ENCODE assay signal across 20 mouse cellular contexts in genomic region chr12:34658568-34658967, GRCm38 (mm10).
DNase-seq lines count a peak whose midpoint lies in the region; ATAC-seq lines count a peak whose summit lies in the region.
"Had no signal": no experiment of that assay in that cellular context is flagged by ENCODE, and none has a peak within 500 bp of the region (broad histone marks: within the 10 kb centered on the region; RNA-seq: fewer than 3 reads in every experiment).

No protein-coding gene starts in this region.

- H3K9ac ChIP-seq in forebrain, embryonic 11.5 days (ENCODE audit: low read length): no peak overlapping the region
- H3K9ac ChIP-seq in forebrain, embryonic 12.5 days: no peak overlapping the region
- H3K9ac ChIP-seq in hindbrain, embryonic 15.5 days: no peak overlapping the region
- no peak overlapping the region for H3K9ac ChIP-seq in hindbrain, embryonic 16.5 days (ENCODE audit: low read depth, low read length)
- no peak overlapping the region for H3K9ac ChIP-seq in midbrain, embryonic 16.5 days (ENCODE audit: low read depth, low read length)
- no peak overlapping the region for H3K9ac ChIP-seq in midbrain, embryonic 11.5 days (ENCODE audit: low read length)
- H3K9ac ChIP-seq in forebrain, embryonic 16.5 days (replicated peaks; ENCODE audit: low read depth, low read length): no peak overlapping the region
- H3K9ac ChIP-seq: heart, embryonic 12.5 days; limb, embryonic 15.5 days; liver, embryonic 13.5 days had no signal

- no peaks in the 10 kb centered on the region for H3K36me3 ChIP-seq in forebrain, embryonic 11.5 days (ENCODE audit: control insufficient read depth, insufficient read depth, low read length)
- no peaks in the 10 kb centered on the region for H3K36me3 ChIP-seq in forebrain, embryonic 12.5 days (replicated peaks)
- no peaks in the 10 kb centered on the region for H3K36me3 ChIP-seq in hindbrain, embryonic 15.5 days
- H3K36me3 ChIP-seq in hindbrain, embryonic 16.5 days (ENCODE audit: control insufficient read depth, insufficient read depth, low read length): no peaks in the 10 kb centered on the region
- no peaks in the 10 kb centered on the region for H3K36me3 ChIP-seq in midbrain, embryonic 16.5 days (ENCODE audit: control insufficient read depth, insufficient read depth, low read length)
- no peaks in the 10 kb centered on the region for H3K36me3 ChIP-seq in midbrain, embryonic 11.5 days (ENCODE audit: control insufficient read depth, insufficient read depth, low read length)
- no peaks in the 10 kb centered on the region for H3K36me3 ChIP-seq in forebrain, embryonic 16.5 days (ENCODE audit: control insufficient read depth, insufficient read depth)
- H3K36me3 ChIP-seq: heart, embryonic 12.5 days; limb, embryonic 15.5 days; liver, embryonic 13.5 days had no signal

- peak; percentile 7; the same call in 1 of the 2 replicates for ATAC-seq in forebrain, embryonic 11.5 days (replicated peaks; ENCODE audit: low FRiP score)
- ATAC-seq in forebrain, embryonic 12.5 days (ENCODE audit: low FRiP score): no peak
- peak; percentile 19; the same call in 1 of the 2 replicates for ATAC-seq in hindbrain, embryonic 15.5 days (ENCODE audit: low FRiP score, low read depth)
- no peak for ATAC-seq in hindbrain, embryonic 16.5 days
- ATAC-seq in midbrain, embryonic 16.5 days: peak; percentile 46; the same call in 1 of the 2 replicates
- ATAC-seq in midbrain, embryonic 11.5 days (ENCODE audit: low FRiP score): no peak
- ATAC-seq in forebrain, embryonic 16.5 days: peak; percentile 73
- ATAC-seq: activated CD4-positive, CD25-positive, alpha-beta regulatory T cell, adult 4 months; lung, postnatal 0 days had no signal

- no peak for DNase-seq in forebrain, embryonic 11.5 days (ENCODE audit: low spot score)
- no peak for DNase-seq in midbrain, embryonic 11.5 days (ENCODE audit: low spot score, missing footprints)
- DNase-seq in cerebellum, adult 8-10 months: no peak
- DNase-seq: adrenal gland, adult 8-10 months; liver, embryonic 13.5 days; lung, adult 18-20 months; thymus, adult 2 months; thymus, postnatal 36 days had no signal

- H3K27me3 ChIP-seq in forebrain, embryonic 11.5 days (ENCODE audit: control insufficient read depth, insufficient read depth, low read length): no peaks in the 10 kb centered on the region
- H3K27me3 ChIP-seq in forebrain, embryonic 12.5 days: no peaks in the 10 kb centered on the region
- no peaks in the 10 kb centered on the region for H3K27me3 ChIP-seq in hindbrain, embryonic 15.5 days
- no peaks in the 10 kb centered on the region for H3K27me3 ChIP-seq in hindbrain, embryonic 16.5 days (replicated peaks; ENCODE audit: control insufficient read depth, insufficient read depth, low read length)
- no peaks in the 10 kb centered on the region for H3K27me3 ChIP-seq in midbrain, embryonic 16.5 days (ENCODE audit: control insufficient read depth, insufficient read depth, low read depth, low read length)
- H3K27me3 ChIP-seq in midbrain, embryonic 11.5 days (ENCODE audit: control insufficient read depth, insufficient read depth, low read length): no peaks in the 10 kb centered on the region
- H3K27me3 ChIP-seq in forebrain, embryonic 16.5 days (replicated peaks; ENCODE audit: control insufficient read depth, insufficient read depth, low read length): no peaks in the 10 kb centered on the region
- H3K27me3 ChIP-seq: CH12.LX; heart, embryonic 12.5 days; limb, embryonic 15.5 days; liver, embryonic 13.5 days; megakaryocyte, embryonic 14.5 days had no signal

- 74% methylated on average over 3 of the region's 3 CpGs for WGBS in forebrain, embryonic 11.5 days
- WGBS in forebrain, embryonic 12.5 days: 65% methylated on average over 3 of the region's 3 CpGs
- 64% methylated on average over 3 of the region's 3 CpGs for WGBS in hindbrain, embryonic 15.5 days
- 64% methylated on average over 3 of the region's 3 CpGs for WGBS in hindbrain, embryonic 16.5 days
- 62% methylated on average over 3 of the region's 3 CpGs for WGBS in midbrain, embryonic 16.5 days
- WGBS in midbrain, embryonic 11.5 days: 60% methylated on average over 3 of the region's 3 CpGs
- 49% methylated on average over 3 of the region's 3 CpGs for WGBS in forebrain, embryonic 16.5 days

- no peaks in the 10 kb centered on the region for H3K4me1 ChIP-seq in forebrain, embryonic 11.5 days (replicated peaks; ENCODE audit: control insufficient read depth, insufficient read depth, low read length)
- H3K4me1 ChIP-seq in forebrain, embryonic 12.5 days: 0 out of 2 replicates have a peak, but pooled peaks cover 3% of the 10 kb centered on the region
- H3K4me1 ChIP-seq in hindbrain, embryonic 15.5 days (replicated peaks): no peaks in the 10 kb centered on the region
- no peaks in the 10 kb centered on the region for H3K4me1 ChIP-seq in hindbrain, embryonic 16.5 days (ENCODE audit: control insufficient read depth, insufficient read depth, low read depth, low read length)
- no peaks in the 10 kb centered on the region for H3K4me1 ChIP-seq in midbrain, embryonic 16.5 days (ENCODE audit: control insufficient read depth, insufficient read depth, low read length)
- H3K4me1 ChIP-seq in midbrain, embryonic 11.5 days (ENCODE audit: control insufficient read depth, insufficient read depth, low read length): peaks cover 2% of the 10 kb centered on the region; the same call in 1 of the 2 replicates
- peaks cover 3% of the 10 kb centered on the region; the same call in 1 of the 2 replicates for H3K4me1 ChIP-seq in forebrain, embryonic 16.5 days (replicated peaks; ENCODE audit: control insufficient read depth, insufficient read depth, low read length)
- H3K4me1 ChIP-seq: heart, embryonic 12.5 days; liver, embryonic 13.5 days had no signal

- H3K4me2 ChIP-seq in forebrain, embryonic 11.5 days (ENCODE audit: low read depth, low read length, severe bottlenecking): no peak overlapping the region
- H3K4me2 ChIP-seq in forebrain, embryonic 12.5 days: no peak overlapping the region
- H3K4me2 ChIP-seq in hindbrain, embryonic 15.5 days: no peak overlapping the region
- no peak overlapping the region for H3K4me2 ChIP-seq in hindbrain, embryonic 16.5 days (ENCODE audit: low read length)
- 0 out of 2 replicates have a peak overlapping the region, but pooled peaks have one; percentile 3 for H3K4me2 ChIP-seq in midbrain, embryonic 16.5 days (ENCODE audit: low read length)
- H3K4me2 ChIP-seq in midbrain, embryonic 11.5 days: no peak overlapping the region
- H3K4me2 ChIP-seq in forebrain, embryonic 16.5 days (ENCODE audit: low read length): no peak overlapping the region
- H3K4me2 ChIP-seq: liver, embryonic 13.5 days had no signal

- H3K9me3 ChIP-seq in forebrain, embryonic 11.5 days (ENCODE audit: control insufficient read depth, low read length): no peaks in the 10 kb centered on the region
- no peaks in the 10 kb centered on the region for H3K9me3 ChIP-seq in forebrain, embryonic 12.5 days
- H3K9me3 ChIP-seq in hindbrain, embryonic 15.5 days: no peaks in the 10 kb centered on the region
- no peaks in the 10 kb centered on the region for H3K9me3 ChIP-seq in hindbrain, embryonic 16.5 days (ENCODE audit: control insufficient read depth, low read length)
- no peaks in the 10 kb centered on the region for H3K9me3 ChIP-seq in midbrain, embryonic 16.5 days (replicated peaks; ENCODE audit: control insufficient read depth, low read length, poor library complexity, severe bottlenecking)
- H3K9me3 ChIP-seq in midbrain, embryonic 11.5 days (ENCODE audit: control insufficient read depth, low read length): no peaks in the 10 kb centered on the region
- H3K9me3 ChIP-seq in forebrain, embryonic 16.5 days (ENCODE audit: control insufficient read depth, low read length): no peaks in the 10 kb centered on the region
- H3K9me3 ChIP-seq: heart, embryonic 12.5 days; limb, embryonic 15.5 days; liver, embryonic 13.5 days; megakaryocyte, embryonic 14.5 days had no signal

- no peak overlapping the region for H3K27ac ChIP-seq in forebrain, embryonic 11.5 days (ENCODE audit: low read depth, low read length)
- no peak overlapping the region for H3K27ac ChIP-seq in forebrain, embryonic 12.5 days
- H3K27ac ChIP-seq in hindbrain, embryonic 15.5 days (replicated peaks): no peak overlapping the region
- H3K27ac ChIP-seq in hindbrain, embryonic 16.5 days (ENCODE audit: low read depth, low read length): no peak overlapping the region
- H3K27ac ChIP-seq in midbrain, embryonic 16.5 days (ENCODE audit: low read length): no peak overlapping the region
- H3K27ac ChIP-seq in midbrain, embryonic 11.5 days (ENCODE audit: low read depth, low read length): no peak overlapping the region
- H3K27ac ChIP-seq in forebrain, embryonic 16.5 days (ENCODE audit: low read length): no peak overlapping the region
- H3K27ac ChIP-seq: heart, adult 2 months; limb, embryonic 15.5 days; liver, embryonic 13.5 days had no signal

- H3K4me3 ChIP-seq in forebrain, embryonic 11.5 days (ENCODE audit: low read depth, low read length): no peak overlapping the region
- H3K4me3 ChIP-seq in forebrain, embryonic 12.5 days (replicated peaks): no peak overlapping the region
- H3K4me3 ChIP-seq in hindbrain, embryonic 15.5 days: no peak overlapping the region
- H3K4me3 ChIP-seq in hindbrain, embryonic 16.5 days (ENCODE audit: low read length): no peak overlapping the region
- H3K4me3 ChIP-seq in midbrain, embryonic 16.5 days (ENCODE audit: low read depth, low read length): no peak overlapping the region
- H3K4me3 ChIP-seq in midbrain, embryonic 11.5 days (ENCODE audit: low read depth, low read length): no peak overlapping the region
- H3K4me3 ChIP-seq in forebrain, embryonic 16.5 days (replicated peaks; ENCODE audit: low read length): no peak overlapping the region
- H3K4me3 ChIP-seq: heart, adult 2 months; heart, embryonic 12.5 days; limb, embryonic 15.5 days; liver, embryonic 13.5 days; megakaryocyte, embryonic 14.5 days had no signal

Comparison
In these comparisons a context has a peak if more than half of its experiments do, and no peak if none do; other contexts are left out.
1. ATAC-seq: peak in forebrain, embryonic 11.5 days (single experiment), hindbrain, embryonic 15.5 days (single experiment), midbrain, embryonic 16.5 days (single experiment) and forebrain, embryonic 16.5 days (single experiment); none in forebrain, embryonic 12.5 days (single experiment), hindbrain, embryonic 16.5 days (single experiment) and midbrain, embryonic 11.5 days (single experiment).